Mouse (Mus musculus) small intestine, adult 2 months (tissue): Measurements from ENCODE around the gene OR5BS1P.

Experiments
- CTCF ChIP-seq: fragments of 200-500 bp; IDR thresholded peaks from 2 replicates; pipeline ENCODE4 v1.5.1; 2012; ENCODE audit warnings: low read depth, mild to moderate bottlenecking, control low read depth, inconsistent platforms, low read length, moderate library complexity, mixed read lengths; ENCODE audit not compliant: insufficient replicate concordance, insufficient read length; ENCODE audit errors: extremely low read depth
- POLR2A ChIP-seq: fragments of 200-500 bp; IDR thresholded peaks from 2 replicates; pipeline ENCODE4 v1.6.1; 2012; ENCODE audit warnings: low read depth, mild to moderate bottlenecking, control low read depth, inconsistent platforms, low read length, moderate library complexity

- no peak for TF ChIP-seq POLR2A
- peak; percentile 91; the same call in 1 of the 2 replicates for TF ChIP-seq CTCF
Observed at GRCm38 (mm10) chr15:98517380-98518355, 48.0 kb downstream of the OR5BS1P start.
